Mouse (Mus musculus) liver (tissue): Measurements from ENCODE around the gene Nav2.

Source experiments
- DNase-seq: peaks from one replicate; pipeline ENCODE4 v3.0.0-alpha.2; 2020; ENCODE audit warnings: mixed read lengths

Gene Nav2

DNA sequence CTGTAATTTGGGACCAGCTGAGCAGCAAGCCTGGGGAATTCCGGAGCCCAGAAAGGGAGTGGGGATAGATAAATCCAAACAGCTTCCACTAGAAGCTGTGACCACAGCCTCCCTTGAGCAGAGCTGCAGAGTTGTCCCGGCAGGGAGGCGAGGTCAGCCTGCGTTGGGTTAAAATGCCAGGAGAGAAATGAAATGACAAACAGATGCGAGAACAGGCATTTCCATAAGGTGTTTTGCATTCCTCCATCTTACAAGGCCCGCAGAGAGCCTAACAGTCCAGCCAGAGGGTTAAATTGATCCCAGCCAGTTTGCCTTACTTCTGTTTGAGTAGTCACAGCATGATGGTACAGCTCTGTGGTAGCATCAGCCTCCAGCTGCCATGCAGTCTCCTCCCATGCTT, 309.3 kb downstream of the Nav2 start:
- no peak for DNase-seq

DNA sequence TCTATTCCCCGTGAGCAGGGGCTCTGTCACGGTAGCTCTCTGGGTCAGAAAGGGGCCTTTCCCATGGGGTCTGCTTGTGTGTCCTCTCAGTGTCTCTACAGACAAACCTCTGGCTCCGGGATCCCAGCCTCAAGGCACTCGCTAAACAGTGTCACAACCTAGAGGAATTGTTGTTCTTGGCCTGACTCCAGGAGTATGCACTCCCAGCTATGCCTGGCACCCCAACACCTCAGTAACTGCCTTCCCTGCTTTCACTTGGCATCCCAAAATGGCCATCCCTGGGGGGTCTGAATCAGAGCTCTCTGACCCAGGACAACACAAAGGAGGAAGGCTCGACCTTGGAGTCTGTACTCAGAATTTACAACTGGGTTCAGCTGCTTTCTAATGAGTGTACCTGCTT, 317.2 kb downstream of the Nav2 start:
- DNase-seq: no peak

DNA sequence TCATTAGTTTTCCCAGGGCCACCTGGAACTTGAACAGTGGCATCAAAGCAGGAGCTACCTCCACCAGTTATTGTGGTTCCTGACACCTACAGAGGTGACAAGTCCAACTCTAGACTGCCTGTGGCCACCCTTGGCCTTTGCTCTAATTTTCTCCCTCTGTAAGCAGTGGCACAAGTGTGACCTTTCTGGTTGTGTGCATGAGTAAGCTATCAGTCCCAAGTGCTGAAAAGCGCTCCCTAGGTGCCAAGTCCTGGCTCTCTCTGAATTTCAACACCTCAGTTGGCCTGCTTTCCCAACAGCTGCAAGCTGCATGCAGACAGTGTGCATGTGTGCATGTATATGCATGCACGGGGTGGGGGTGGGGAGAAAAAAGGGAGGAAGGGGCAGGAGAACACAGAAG, 324.5 kb downstream of the Nav2 start:
- DNase-seq: no peak

DNA sequence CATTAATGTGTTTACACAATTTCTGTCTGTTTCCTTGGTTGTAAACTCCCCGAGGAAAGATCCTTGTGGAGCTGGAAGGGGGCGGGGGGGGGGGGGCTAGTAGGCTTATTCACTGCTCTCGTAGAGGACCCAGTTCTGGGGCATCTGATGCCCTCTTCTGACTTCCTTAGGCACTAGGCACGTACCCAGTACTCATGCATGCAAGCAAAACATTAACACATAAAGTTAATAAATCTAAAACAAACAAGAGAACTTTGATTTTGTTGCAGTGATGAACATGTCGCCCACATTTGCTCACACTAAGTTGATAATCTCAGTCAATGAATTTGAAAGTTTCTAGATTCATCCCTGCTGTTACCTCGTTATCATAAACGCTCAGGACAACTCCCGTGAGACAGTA, 325.8 kb downstream of the Nav2 start:
- no peak for DNase-seq

DNA sequence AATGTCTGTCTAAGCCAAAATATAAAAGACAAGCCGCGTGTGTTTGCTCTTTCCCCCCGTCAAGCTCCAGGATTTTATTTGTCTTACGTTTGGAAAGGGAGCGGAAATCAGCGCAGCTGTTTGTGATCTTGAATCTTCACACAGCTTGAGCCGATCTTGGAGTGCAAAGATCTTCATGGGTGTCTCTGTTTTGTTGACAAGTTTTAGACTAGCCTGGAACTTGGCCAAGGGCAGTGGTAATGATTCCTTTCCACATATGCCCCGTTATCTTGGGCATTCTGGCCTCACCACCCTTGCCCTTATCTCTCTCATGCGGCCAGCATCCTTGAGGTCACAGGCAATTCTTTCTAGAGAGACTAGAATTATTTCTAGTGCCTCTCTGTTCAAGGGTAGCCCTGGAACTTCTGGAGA, 326.8 kb downstream of the Nav2 start:
- no peak for DNase-seq

DNA sequence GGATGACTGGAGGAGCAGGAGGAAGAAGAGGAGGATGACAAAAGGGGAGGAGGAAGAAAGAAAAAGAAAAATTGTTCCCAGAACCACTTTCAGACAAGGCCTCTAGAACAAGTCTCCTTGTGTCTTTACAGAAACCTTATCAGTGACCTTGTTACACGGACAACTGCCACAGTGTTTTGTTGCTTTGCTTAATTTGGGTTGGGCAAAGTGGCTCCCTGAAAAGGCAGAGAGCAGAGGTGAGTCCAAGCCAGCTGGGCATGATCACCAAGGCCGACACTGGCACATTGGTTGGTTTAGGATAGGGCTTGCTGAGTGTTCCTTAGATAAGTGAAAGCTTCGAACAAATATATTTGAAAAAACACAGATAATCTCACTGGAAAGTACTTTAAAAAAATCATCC, 327.3 kb downstream of the Nav2 start:
- no peak for DNase-seq

DNA sequence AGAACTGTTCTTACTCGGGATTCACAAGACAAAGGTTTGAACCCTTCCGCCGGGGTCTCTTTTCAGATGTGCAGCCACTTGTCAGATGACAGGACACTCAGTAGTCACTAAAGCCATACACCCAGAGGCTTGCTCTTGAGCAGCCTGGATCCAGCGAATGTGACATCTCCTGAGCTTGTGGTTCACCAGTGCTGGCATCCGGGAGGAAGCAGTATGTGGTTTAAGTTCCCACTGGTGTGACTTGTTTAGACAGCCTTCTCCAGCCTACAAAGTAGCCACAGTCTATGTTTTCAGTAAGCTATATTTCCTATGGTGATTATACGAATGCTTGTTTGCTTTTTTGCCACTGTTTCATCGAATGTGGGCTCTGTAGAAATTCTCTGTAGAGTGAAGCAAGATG, 331.9 kb downstream of the Nav2 start:
- no peak for DNase-seq

DNA sequence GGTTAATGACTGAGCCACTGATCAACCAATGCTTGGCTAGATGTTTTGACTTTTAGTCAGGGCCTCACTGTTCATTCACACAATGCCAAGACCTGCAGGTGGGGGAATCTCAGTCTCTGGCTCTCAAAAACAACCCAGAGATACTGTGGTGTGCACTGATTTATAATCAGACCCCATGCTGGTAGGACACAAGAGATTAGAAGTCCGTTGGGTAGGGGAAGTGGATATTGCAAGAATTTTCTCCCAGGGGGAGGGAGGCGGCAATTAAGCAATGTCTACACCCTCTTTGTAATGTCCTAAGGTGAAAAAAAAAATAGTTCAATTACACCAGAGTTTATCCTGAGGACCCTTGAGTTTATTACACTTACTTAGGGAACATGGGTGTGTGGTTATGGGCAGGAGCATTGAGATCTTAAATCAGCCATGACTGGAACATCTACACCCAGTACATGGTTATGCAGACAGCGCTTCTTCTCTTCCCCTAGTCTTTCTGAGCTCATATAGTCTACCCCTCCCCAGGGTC, 332.8 kb downstream of the Nav2 start:
- DNase-seq: no peak

DNA sequence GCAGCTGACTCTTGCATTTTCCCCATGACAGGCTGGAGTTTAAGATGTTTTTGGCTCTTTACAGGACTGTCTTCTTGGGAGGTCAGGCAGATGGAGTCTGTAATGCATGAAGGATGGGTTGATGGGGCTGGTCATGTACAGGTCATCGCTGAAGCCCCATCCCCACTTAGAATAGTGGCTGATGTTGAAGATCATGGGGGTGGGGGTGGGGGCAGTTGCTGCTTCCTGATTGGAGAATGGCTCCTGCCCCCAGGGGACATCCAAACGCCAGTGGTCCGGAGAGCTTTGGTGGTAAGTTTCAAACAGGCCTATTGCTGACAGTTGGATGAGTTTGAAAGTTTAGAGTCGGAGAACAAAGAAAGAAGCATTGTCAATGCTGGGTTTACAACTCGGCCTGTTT, 333.7 kb downstream of the Nav2 start:
- DNase-seq: no peak

DNA sequence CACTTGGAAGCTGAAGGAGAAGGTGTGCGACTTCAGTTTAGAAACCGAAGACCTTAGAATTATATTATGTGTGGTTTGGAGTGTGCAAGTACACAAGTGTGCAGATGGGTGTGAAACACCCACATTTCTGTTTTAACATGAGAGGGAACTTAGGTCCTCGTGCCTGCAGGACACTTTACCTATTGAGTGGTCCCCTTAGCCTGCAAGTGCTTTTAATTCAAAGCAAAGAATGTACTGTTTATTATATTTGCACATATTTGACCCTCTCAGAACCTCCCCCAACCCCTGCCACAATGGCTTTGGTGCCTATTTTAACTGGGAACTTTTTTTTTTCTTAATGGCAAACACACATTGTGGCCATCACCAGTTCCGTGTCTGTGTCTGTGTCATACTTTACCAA, 334.6 kb downstream of the Nav2 start:
- no peak for DNase-seq

DNA sequence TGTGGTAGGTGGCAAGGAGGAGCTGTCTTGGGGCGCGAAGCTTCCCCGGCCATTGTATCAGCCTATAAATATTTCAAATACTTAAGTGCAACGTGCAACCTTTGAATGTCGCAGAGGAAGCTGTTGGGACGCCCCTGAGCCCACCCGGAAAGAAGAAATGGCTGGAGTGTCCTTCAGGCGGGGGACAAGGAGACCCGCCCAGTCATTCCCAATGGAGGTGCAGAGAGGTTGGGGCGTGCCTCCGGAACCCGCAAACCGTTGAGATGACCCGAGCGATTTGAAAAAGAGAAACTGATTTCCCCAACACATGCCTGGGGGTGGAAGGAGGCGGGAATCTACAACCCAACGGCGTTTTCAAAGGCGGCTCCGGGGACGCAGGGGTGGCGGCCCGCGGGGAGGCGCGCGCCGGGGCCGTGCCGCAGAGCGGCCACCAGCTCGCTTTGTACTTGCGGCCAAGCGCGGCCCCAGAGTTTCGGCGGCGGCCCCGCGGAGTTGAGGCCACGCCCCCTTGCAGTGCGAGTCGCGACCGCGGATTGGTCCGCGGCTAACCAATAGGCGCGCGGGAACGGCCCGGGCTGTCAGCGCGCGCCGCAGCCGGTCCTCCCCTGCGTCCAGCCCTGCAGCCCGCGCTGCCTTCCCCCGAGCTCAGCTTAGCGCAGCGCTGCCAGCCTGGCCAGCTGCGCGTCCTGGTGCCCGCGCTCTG, 337.2 kb downstream of the Nav2 start:
- DNase-seq: peak; percentile 90

DNA sequence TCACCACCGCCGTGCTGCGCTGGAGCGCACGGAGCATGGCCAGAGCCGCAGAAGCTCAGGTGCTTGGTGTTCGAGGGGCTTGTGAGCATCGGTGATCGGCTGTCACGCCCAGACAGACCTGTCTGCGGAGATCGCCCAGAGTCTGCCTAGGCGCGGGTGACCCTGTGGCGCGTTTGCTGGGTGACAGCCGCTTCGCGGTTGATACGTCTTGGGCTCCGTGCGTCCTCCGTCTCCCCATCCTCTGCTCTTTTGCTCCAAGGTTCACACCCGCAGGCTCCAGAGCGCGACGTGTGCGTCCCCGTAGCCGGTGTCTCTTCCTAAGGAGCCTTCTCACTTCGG, 337.7 kb downstream of the Nav2 start:
- DNase-seq: no peak

DNA sequence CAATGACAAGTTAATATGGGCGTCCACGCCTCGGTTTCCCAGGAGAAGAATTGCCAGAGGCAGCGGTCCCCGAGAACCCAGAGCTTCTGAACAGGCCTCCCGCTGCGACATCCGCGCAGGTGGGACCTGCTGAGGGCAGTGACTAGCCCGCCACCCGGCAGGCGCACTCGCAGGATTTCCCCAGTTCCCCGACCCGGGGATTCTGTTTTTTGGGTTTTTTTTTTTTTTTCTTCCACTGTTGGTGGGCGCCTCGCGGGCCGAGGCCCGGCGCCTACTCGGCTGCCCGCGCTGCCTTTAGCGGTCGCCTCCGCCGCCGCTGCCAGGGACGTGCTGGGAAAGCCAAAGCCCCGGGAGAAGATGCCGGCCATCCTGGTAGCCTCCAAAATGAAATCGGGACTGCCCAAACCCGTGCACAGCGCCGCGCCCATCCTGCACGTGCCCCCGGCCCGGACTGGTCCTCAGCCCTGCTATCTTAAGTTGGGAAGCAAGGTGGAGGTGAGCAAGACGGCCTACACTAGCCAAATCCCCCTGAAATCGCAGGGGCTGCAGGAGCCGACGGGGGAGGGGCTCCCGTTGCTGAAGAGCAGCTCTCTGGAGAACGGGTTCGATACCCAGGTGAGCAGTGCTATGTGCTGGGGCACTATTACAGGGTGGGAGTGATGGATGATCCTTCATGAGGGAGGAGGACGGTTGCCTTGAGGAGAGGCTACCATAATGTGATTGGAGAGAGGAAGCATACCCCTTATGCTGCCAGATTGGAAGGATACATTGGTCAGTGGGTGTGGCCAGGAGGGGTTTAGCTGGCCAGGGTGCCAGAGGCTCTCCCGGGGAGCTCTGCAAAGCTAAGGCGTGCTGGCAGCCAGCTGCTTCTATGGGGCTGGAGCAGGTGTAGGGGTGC, 338.3 kb downstream of the Nav2 start:
- no peak for DNase-seq

DNA sequence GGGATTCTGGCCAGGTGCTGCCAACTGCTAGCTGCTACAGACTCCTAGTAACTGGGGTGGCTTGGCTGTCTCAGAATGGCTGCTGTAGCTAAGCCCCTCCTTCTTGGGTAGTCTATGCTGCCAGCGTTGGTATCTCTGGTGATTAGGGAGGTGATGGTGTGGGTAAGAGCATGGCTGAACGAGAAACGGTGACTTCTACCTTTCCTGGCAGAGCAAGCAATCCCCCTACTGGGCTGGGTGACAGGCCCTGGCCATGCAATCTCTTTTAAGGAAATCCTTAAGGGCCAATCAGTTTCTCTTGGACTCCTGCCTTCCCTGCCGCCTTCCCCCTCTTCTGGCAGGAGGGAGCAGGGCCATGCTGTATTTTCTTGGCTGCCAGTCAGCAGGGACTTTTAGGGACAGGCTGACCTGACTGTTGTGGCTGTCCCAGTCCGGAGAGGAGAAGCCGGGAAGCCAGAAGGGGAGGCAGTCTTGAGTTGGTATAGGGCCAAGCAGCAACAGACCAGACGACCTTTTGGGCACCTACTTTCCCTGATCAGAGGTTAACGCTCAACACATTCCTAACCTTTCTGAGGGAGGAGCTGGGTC, 339.3 kb downstream of the Nav2 start:
- DNase-seq: peak; percentile 11

DNA sequence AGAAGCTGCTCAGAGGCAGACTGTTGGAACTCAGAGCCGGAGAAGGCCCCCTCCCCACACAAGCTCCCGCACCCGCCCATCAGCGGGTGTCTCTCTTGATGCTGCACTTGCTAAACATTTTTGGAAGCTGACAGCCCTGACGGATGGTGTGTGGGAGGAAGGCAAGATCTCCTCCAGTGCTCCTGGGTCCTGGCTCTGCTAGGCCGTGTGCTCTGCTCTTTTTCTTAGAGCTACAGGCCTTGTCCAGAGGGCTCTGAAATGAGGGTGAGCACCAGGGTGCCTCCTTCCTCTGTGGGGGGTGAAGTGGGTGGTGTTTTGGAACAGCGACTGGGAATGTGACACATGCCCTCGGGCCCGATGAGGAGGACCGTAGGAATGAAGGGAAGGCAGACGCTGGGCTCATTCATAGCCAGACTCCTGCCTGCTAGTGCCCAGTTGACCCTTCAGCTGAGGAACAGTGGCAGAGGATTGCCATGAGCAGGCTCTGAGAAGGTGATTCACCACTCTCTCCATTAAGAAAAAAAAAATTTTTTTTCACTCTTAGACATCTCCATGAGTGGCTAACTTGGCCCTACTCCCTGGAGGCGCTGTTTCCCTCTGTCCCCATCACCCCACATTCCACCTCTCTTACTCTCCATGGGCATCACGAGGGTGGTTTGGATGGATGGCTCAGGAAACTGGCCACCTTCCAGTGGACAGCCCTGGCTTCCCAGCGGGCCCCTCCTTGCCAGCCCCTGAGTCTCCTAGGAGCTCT, 340.0 kb downstream of the Nav2 start:
- no peak for DNase-seq

DNA sequence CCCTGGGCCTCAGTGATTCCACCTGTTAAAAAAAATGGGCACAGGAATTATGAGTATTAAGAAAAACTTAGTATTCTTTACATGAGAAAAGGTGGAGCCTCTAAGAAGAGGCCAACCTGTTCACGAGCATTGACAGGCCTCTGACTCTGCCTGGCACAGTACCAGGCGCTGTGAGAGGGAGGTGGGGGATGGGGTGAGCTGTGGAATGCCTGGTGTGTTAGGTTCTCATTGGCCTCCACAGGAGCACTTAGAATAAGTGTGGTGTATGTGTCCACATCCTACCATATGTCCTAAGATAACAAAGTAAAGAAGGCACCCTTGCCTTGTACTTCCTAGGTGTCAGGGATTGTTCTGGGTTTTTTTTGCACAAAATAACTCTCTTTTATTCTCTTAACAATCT, 340.9 kb downstream of the Nav2 start:
- DNase-seq: no peak

DNA sequence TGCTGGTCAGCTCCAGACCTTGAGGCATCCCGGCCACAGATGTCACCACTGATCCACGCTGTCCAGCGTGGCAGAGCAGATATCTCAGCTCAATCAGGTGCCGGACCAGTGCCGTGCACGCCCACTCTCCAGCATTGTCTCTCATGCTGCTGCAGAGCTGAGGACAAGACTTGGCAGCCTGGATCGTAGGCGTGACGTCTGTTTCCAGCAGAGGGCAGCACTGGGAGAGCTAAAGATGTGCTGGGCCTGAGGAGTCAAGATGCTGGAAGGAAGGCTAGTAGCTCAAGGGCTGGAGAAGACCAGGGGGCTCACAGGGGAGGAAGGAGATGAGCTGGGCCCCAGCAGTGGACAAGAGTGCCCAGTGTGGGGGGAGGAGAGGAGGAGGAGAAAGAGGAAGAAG, 341.5 kb downstream of the Nav2 start:
- DNase-seq: peak; percentile 75

DNA sequence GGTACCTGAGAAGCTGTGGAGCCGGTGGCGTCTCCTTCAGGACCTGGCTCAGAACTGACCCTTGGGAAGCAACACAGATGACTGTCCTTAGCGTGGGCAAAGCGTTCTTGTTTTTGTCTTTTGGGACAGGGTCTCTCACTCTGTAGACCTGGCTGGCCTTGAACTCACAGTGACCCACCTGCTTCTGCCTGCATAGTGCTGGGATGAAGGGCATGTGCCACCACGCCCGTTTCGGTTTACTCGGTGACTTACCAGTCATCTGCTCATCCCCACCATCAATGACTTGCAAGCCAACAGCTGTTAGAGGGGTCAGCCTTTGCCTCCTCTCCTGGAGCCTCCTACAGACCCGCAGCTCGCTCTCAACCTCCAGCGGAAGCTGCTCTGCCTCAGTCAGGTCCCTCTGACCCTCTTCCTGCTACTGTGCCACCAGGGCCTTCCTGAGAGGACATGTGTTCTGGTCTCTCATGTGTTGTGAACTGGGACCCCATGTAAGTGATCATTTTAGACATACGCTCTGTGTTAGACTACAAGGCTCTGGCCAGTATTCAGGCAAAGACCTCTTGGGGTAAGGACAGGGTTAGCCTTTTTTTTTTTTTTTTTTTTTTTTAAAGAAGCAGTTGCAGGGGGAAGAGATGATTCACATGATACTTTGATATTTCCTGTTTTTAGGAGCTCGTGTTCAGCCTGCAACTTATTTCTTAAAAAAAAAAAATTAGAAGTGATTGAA, 342.2 kb downstream of the Nav2 start:
- DNase-seq: no peak

DNA sequence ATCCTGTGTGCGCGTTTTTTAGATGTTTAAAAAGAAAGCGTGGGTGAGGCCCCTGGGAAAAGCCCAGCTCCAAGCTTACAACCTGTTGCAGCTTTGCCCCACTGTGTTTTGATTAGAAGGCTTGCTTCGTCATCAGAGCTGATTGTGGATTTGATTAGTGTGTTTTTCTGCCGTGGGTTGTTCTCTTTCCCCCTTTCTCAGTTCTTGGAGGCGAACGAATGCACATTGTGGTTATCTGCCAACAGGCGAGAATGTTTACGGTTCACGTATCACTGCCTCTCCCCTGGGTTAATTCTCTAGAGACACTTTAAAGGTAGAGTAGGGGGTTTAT, 342.8 kb downstream of the Nav2 start:
- DNase-seq: no peak

DNA sequence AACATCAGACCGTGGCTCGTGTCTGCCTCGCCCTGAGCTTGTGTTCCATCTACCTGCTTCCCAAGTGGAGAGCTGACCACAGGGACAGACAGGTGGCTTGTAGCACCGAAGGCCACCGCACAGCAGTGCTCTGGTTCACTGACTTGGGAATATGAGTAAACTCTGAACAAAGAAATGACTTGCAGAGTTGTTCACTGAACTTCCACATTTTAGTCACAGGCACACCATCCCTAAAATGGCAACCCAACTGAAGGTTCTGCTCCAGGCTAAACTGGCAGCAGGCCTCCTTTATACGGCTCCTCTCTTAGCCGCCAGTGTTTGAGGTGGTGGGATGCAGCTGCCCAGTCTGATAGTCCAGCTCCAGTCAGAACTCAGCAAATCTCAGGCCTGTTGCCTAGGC, 343.9 kb downstream of the Nav2 start:
- no peak for DNase-seq

DNA sequence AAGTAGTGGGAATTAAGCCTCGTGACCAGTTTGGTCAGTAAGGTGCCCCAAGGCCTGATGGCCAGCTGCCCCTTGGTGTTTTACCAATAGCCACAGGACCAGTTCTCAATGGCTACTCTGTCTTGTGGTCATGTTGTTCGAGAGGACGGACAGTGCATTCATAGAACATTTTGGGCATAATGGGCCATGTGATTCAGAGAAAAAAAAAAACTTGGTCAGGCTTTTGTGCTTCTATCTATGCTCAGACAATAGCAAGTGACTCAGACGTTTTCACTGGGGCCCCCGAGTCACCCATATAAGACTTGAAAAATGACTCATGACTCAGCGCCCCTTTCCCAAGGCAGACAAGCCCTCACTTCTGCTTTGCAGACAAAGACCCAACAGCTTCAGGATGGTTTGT, 344.4 kb downstream of the Nav2 start:
- DNase-seq: no peak

DNA sequence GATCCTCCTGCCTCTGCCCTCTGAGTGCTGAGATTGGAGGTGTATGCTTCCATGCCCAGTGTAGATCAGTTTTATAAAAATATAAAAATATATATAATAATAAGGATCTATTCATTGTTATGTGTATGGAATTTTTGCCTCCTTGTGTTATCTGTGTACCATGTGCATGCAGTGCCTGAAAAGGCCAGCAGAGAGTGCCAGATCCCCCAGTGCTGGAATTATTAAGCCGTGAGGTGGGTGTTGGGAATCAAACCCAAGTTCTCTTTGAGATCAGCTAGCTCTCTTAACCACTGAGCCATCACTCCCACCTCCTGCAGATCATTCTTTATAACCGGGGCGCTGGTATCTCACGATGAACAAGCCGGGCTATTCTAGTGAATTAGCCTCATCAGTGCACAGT, 346.5 kb downstream of the Nav2 start:
- no peak for DNase-seq
